Mouse (Mus musculus) G1E (cell line): ENCODE data around the gene Ttll11. TPM values are rescaled to one million over a fixed set of nuclear protein-coding genes. Genes with fewer than 3 reads are reported as not detected.

Experiments
- ATAC-seq: 2 replicates; pipeline ENCODE4 v1.8.0; 2016; ENCODE audit warnings: mild to moderate bottlenecking; ENCODE audit not compliant: insufficient number of reproducible peaks, poor library complexity, low FRiP score, severe bottlenecking; ENCODE audit errors: extremely low read depth
- DNase-seq: peaks from one replicate; pipeline ENCODE4 v3.0.0; 2012; ENCODE audit warnings: low spot score
- H3K27me3 ChIP-seq: 2 replicates; pipeline ENCODE4 v1.6.1; 2012; ENCODE audit warnings: mild to moderate bottlenecking, low read length, inconsistent platforms; ENCODE audit not compliant: insufficient read depth
- H3K36me3 ChIP-seq: replicated peaks from 2 replicates; pipeline ENCODE3; 2012; ENCODE audit warnings: mild to moderate bottlenecking, inconsistent platforms
- H3K4me1 ChIP-seq: 2 replicates; pipeline ENCODE4 v1.6.1; 2012; ENCODE audit warnings: low read depth, low read length, inconsistent platforms, mixed read lengths; ENCODE audit not compliant: insufficient read depth
- H3K4me3 ChIP-seq: 2 replicates; pipeline ENCODE4 v1.5.1; 2012; ENCODE audit warnings: low read depth, mild to moderate bottlenecking, inconsistent platforms, low read length, moderate library complexity, mixed read lengths
- H3K9me3 ChIP-seq: replicated peaks from 2 replicates; pipeline ENCODE4 v1.6.1; 2012; ENCODE audit warnings: inconsistent platforms
- CTCF ChIP-seq: IDR thresholded peaks from 2 replicates; pipeline ENCODE4 v1.5.1; 2012; ENCODE audit warnings: low read depth, low read length, inconsistent platforms, mixed read lengths
- GATA1 ChIP-seq: IDR thresholded peaks from 2 replicates; pipeline ENCODE4 v1.6.1; 2012; ENCODE audit warnings: borderline replicate concordance, low read length, inconsistent platforms, mixed read lengths
- GATA2 ChIP-seq: IDR thresholded peaks from 2 replicates; pipeline ENCODE4 v1.6.1; 2012; ENCODE audit warnings: low read depth, low read length, inconsistent platforms, borderline replicate concordance
- POLR2AphosphoS5 ChIP-seq: IDR thresholded peaks from 2 replicates; pipeline ENCODE4 v1.6.1; 2012; ENCODE audit warnings: low read depth, low read length, inconsistent platforms; ENCODE audit not compliant: insufficient replicate concordance
- TAL1 ChIP-seq: conservative IDR thresholded peaks from 2 replicates; pipeline ENCODE4 v1.6.1; 2012; ENCODE audit warnings: low read depth, low read length, inconsistent platforms, mixed read lengths
- polyA plus RNA-seq: library from polyadenylated mRNA; stranded (reverse); fragments of >175 nt; gene quantifications from 2 replicates; pipeline ENCODE4 v1.2.3, GENCODE M21; 2012
- total RNA-seq, 2 experiments: library from RNA; stranded (forward) in 1 of 2; stranded (reverse) in 1 of 2; fragments of 200-1000 nt in 1 of 2; fragments of >200 nt in 1 of 2; fragmentation: Nextera tagmentation in 1 of 2; gene quantifications; 2 replicates each; pipeline ENCODE4 v1.2.3; 2014 to 2017

The Ttll11 gene
- total and polyA plus RNA-seq, 3 experiments, result 0.33 to 0.87 TPM; not detected in 1

GRCm38 (mm10) chr2:35737467-35738027 is 242.2 kb downstream of the Ttll11 start:
- Histone ChIP-seq H3K9me3 (0 out of 2 replicates have a peak, but pooled peaks cover 2% of the 10 kb centered on the region), H3K36me3 (no peaks in the 10 kb centered on the region), H3K27me3 (peaks cover 10% of the 10 kb centered on the region), H3K4me1 (no peaks in the 10 kb centered on the region), H3K4me3 (no peak overlapping the region)
- no peak for ATAC-seq
- TF ChIP-seq GATA1, result no peak
- no peak for TF ChIP-seq GATA2
- TF ChIP-seq POLR2AphosphoS5, result no peak
- no peak for TF ChIP-seq CTCF
- no peak for TF ChIP-seq TAL1
- DNase-seq, result no peak

GRCm38 (mm10) chr2:35736061-35736460 is 243.7 kb downstream of the Ttll11 start:
- H3K4me1 ChIP-seq, result peaks cover 5% of the 10 kb centered on the region
- no peak for TF ChIP-seq GATA1
- no peak for TF ChIP-seq GATA2
- TF ChIP-seq CTCF, result no peak
- no peak for TF ChIP-seq POLR2AphosphoS5
- TF ChIP-seq TAL1, result no peak
- H3K9me3 ChIP-seq, result 0 out of 2 replicates have a peak, but pooled peaks cover 2% of the 10 kb centered on the region
- peaks cover 11% of the 10 kb centered on the region for H3K27me3 ChIP-seq
- ATAC-seq (no peak), DNase-seq (no peak)
- H3K36me3 ChIP-seq, result no peaks in the 10 kb centered on the region
- H3K4me3 ChIP-seq, result no peak overlapping the region

- no peak for DNase-seq
- TF ChIP-seq GATA1 (no peak), GATA2 (no peak), POLR2AphosphoS5 (no peak), CTCF (no peak), TAL1 (no peak)
- no peaks in the 10 kb centered on the region for H3K36me3 ChIP-seq
- H3K27me3 ChIP-seq, result peaks cover 7% of the 10 kb centered on the region; the same call in 1 of the 2 replicates
- peaks cover 5% of the 10 kb centered on the region for H3K4me1 ChIP-seq
- 0 out of 2 replicates have a peak, but pooled peaks cover 2% of the 10 kb centered on the region for H3K9me3 ChIP-seq
- no peak overlapping the region for H3K4me3 ChIP-seq
- ATAC-seq, result no peak
Observed at GRCm38 (mm10) chr2:35735001-35735400, 244.7 kb downstream of the Ttll11 start.

- no peak overlapping the region for H3K4me3 ChIP-seq
- TF ChIP-seq GATA1 (no peak), GATA2 (no peak), TAL1 (no peak), POLR2AphosphoS5 (no peak), CTCF (no peak)
- 0 out of 2 replicates have a peak, but pooled peaks cover 2% of the 10 kb centered on the region for H3K9me3 ChIP-seq
- H3K4me1 ChIP-seq, result peaks cover 8% of the 10 kb centered on the region
- no peaks in the 10 kb centered on the region for H3K36me3 ChIP-seq
- ATAC-seq (peak; percentile 61), DNase-seq (peak; percentile 54)
- H3K27me3 ChIP-seq, result peaks cover 3% of the 10 kb centered on the region
Observed at GRCm38 (mm10) chr2:35731671-35732449, 247.9 kb downstream of the Ttll11 start.

- DNase-seq (no peak), ATAC-seq (peak; percentile 67)
- Histone ChIP-seq H3K36me3 (no peaks in the 10 kb centered on the region), H3K4me1 (peaks cover 8% of the 10 kb centered on the region), H3K4me3 (no peak overlapping the region), H3K27me3 (peaks cover 3% of the 10 kb centered on the region), H3K9me3 (0 out of 2 replicates have a peak, but pooled peaks cover 2% of the 10 kb centered on the region)
- TF ChIP-seq POLR2AphosphoS5 (no peak), GATA2 (no peak), TAL1 (no peak)
Observed at GRCm38 (mm10) chr2:35729077-35730065, 250.3 kb downstream of the Ttll11 start.

GRCm38 (mm10) chr2:35728633-35729032 is 251.1 kb downstream of the Ttll11 start:
- ATAC-seq (no peak), DNase-seq (no peak)
- H3K36me3 ChIP-seq, result no peaks in the 10 kb centered on the region
- H3K9me3 ChIP-seq, result no peaks in the 10 kb centered on the region
- peaks cover 8% of the 10 kb centered on the region for H3K4me1 ChIP-seq
- H3K4me3 ChIP-seq, result no peak overlapping the region
- no peak for TF ChIP-seq GATA2
- no peak for TF ChIP-seq POLR2AphosphoS5
- H3K27me3 ChIP-seq, result peaks cover 3% of the 10 kb centered on the region
